Mouse (Mus musculus): Measurements from ENCODE around the gene Glyctk.

The Glyctk gene

GRCm38 (mm10) chr9:106176769-106177168, 18.8 kb upstream of the Glyctk start:
- 53% methylated on average over 5 of the region's 5 CpGs for WGBS

GRCm38 (mm10) chr9:106175552-106176200, 17.7 kb upstream of the Glyctk start:
- 26% methylated on average over 3 of the region's 3 CpGs for WGBS

GRCm38 (mm10) chr9:106173363-106173762, 15.4 kb upstream of the Glyctk start:
- 28% methylated on average over 2 of the region's 2 CpGs for WGBS

GRCm38 (mm10) chr9:106172527-106172926, 14.6 kb upstream of the Glyctk start:
- 5% methylated on average over 3 of the region's 3 CpGs for WGBS

GRCm38 (mm10) chr9:106171346-106172158, 13.6 kb upstream of the Glyctk start:
- WGBS, result under 1% methylated on average over 30 of the region's 30 CpGs

GRCm38 (mm10) chr9:106170556-106171345, 12.8 kb upstream of the Glyctk start, which contains the start of gene Wdr82:
TSS of gene Wdr82 (plus strand) at chr9:106170928.
- under 1% methylated on average over 80 of the region's 81 CpGs for WGBS

GRCm38 (mm10) chr9:106169917-106170316, 12.0 kb upstream of the Glyctk start:
- 42% methylated on average over 6 of the region's 6 CpGs for WGBS

GRCm38 (mm10) chr9:106169006-106169405, 11.1 kb upstream of the Glyctk start:
- 61% methylated on average over 1 of the region's 1 CpGs for WGBS

GRCm38 (mm10) chr9:106167703-106168102, 9.8 kb upstream of the Glyctk start:
- WGBS, result 34% methylated on average over 1 of the region's 1 CpGs

- WGBS, result 75% methylated on average over 3 of the region's 3 CpGs
Observed at GRCm38 (mm10) chr9:106167241-106167640, 9.3 kb upstream of the Glyctk start.

GRCm38 (mm10) chr9:106166709-106167108, 8.8 kb upstream of the Glyctk start:
- WGBS, result 78% methylated on average over 2 of the region's 2 CpGs

GRCm38 (mm10) chr9:106160426-106160825, 2.5 kb upstream of the Glyctk start:
- 36% methylated on average over 5 of the region's 5 CpGs for WGBS

GRCm38 (mm10) chr9:106159784-106160301, 1.9 kb upstream of the Glyctk start:
- 1% methylated on average over 24 of the region's 24 CpGs for WGBS

- 77% methylated on average over 9 of the region's 9 CpGs for WGBS
Observed at GRCm38 (mm10) chr9:106159237-106159636, 1.3 kb upstream of the Glyctk start.

GRCm38 (mm10) chr9:106157623-106157925, 364 bp downstream of the Glyctk start:
- 80% methylated on average over 10 of the region's 10 CpGs for WGBS

- WGBS, result 84% methylated on average over 21 of the region's 21 CpGs
Observed at GRCm38 (mm10) chr9:106156921-106157622, 866 bp downstream of the Glyctk start.

- WGBS, result 62% methylated on average over 5 of the region's 5 CpGs
Observed at GRCm38 (mm10) chr9:106156419-106156818, 1.5 kb downstream of the Glyctk start.

- 90% methylated on average over 9 of the region's 9 CpGs for WGBS
Observed at GRCm38 (mm10) chr9:106154106-106154505, 3.8 kb downstream of the Glyctk start.

GRCm38 (mm10) chr9:106149399-106149754, 8.6 kb downstream of the Glyctk start:
- 23% methylated on average over 10 of the region's 10 CpGs for WGBS

- 2% methylated on average over 36 of the region's 36 CpGs for WGBS
Observed at GRCm38 (mm10) chr9:106148541-106149398, 9.2 kb downstream of the Glyctk start.
